Mouse (Mus musculus) lung, embryonic 15.5 days (tissue): Measurements from ENCODE around the gene Gm17455. TPM values are rescaled to one million over a fixed set of nuclear protein-coding genes. Genes with fewer than 3 reads are reported as not detected.

Source experiments
- ATAC-seq: fragments of 200-750 bp; cut with Nextera tagmentation; 2 replicates; pipeline ENCODE4 v1.8.0; 2017; ENCODE audit warnings: moderate number of reproducible peaks, borderline replicate concordance; ENCODE audit not compliant: low FRiP score, low TSS enrichment; ENCODE audit errors: extremely low read depth
- H3K27ac ChIP-seq: fragments of 300-500 bp; sonication (generic); 2 replicates; pipeline ENCODE4 v1.5.1; 2015; ENCODE audit warnings: moderate library complexity, mild to moderate bottlenecking, inconsistent platforms
- H3K27me3 ChIP-seq: fragments of 300-500 bp; sonication (generic); 2 replicates; pipeline ENCODE4 v1.6.1; 2015; ENCODE audit warnings: inconsistent platforms
- H3K36me3 ChIP-seq: fragments of 300-500 bp; sonication (generic); 2 replicates; pipeline ENCODE4 v1.6.1; 2015; ENCODE audit warnings: inconsistent platforms
- H3K4me1 ChIP-seq: fragments of 300-500 bp; sonication (generic); 2 replicates; pipeline ENCODE4 v1.6.1; 2015; ENCODE audit warnings: inconsistent platforms
- H3K4me2 ChIP-seq: fragments of 300-500 bp; sonication (generic); 2 replicates; pipeline ENCODE4 v1.6.1; 2015; ENCODE audit warnings: inconsistent platforms, mild to moderate bottlenecking, moderate library complexity
- H3K4me3 ChIP-seq: fragments of 300-500 bp; sonication (generic); 2 replicates; pipeline ENCODE4 v1.5.1; 2015; ENCODE audit warnings: mild to moderate bottlenecking, inconsistent platforms
- H3K9ac ChIP-seq: fragments of 300-500 bp; sonication (generic); 2 replicates; pipeline ENCODE4 v1.6.1; 2015; ENCODE audit warnings: inconsistent platforms
- H3K9me3 ChIP-seq: fragments of 300-500 bp; sonication (generic); 2 replicates; pipeline ENCODE4 v1.6.1; 2016; ENCODE audit warnings: inconsistent platforms
- WGBS: fragments of 180-500 bp; shearing (Covaris S2); methylation state at CpG from one replicate; pipeline ENCODE4 v1.1.7; 2015; 5-methylcytosine and 5-hydroxymethylcytosine counted together
- polyA plus RNA-seq: library from polyadenylated mRNA; unstranded; fragments of >200 nt; fragmentation: Nextera tagmentation; extraction: Ambion mirVana; gene quantifications from 2 replicates; pipeline ENCODE4 v1.2.1, GENCODE M21; 2015

Gm17455 gene
- polyA plus RNA-seq, 1 experiment from 2014 or later: 0.54 TPM

- no peak for ATAC-seq
Measured at GRCm38 (mm10) chr10:60379419-60379957, 20.0 kb upstream of the Gm17455 start.

GRCm38 (mm10) chr10:60380229-60380628 lies 19.3 kb upstream of the Gm17455 start:
- Histone ChIP-seq H3K27me3 (no peaks in the 10 kb centered on the region), H3K4me2 (no peak overlapping the region), H3K4me1 (peaks cover 16% of the 10 kb centered on the region), H3K4me3 (no peak overlapping the region), H3K9ac (no peak overlapping the region), H3K9me3 (no peaks in the 10 kb centered on the region), H3K27ac (0 out of 2 replicates have a peak overlapping the region, but pooled peaks have one; percentile 30), H3K36me3 (no peaks in the 10 kb centered on the region)
- WGBS: 65% methylated on average over 3 of the region's 3 CpGs
- no peak for ATAC-seq

More at GRCm38 (mm10) chr10:60379419-60379957, 20.0 kb upstream of the Gm17455 start:
- H3K36me3 ChIP-seq: no peaks in the 10 kb centered on the region
- no peak overlapping the region for H3K4me2 ChIP-seq
- H3K4me3 ChIP-seq: no peak overlapping the region
- WGBS: 62% methylated on average over 9 of the region's 9 CpGs
- H3K27ac ChIP-seq: peak overlapping the region; percentile 30; the same call in 1 of the 2 replicates
- no peaks in the 10 kb centered on the region for H3K9me3 ChIP-seq
- H3K4me1 ChIP-seq: peaks cover 16% of the 10 kb centered on the region
- no peak overlapping the region for H3K9ac ChIP-seq
- H3K27me3 ChIP-seq: no peaks in the 10 kb centered on the region

GRCm38 (mm10) chr10:60381142-60381925 lies 18.2 kb upstream of the Gm17455 start:
- Histone ChIP-seq H3K9ac (no peak overlapping the region), H3K27ac (peak overlapping the region; percentile 44; the same call in 1 of the 2 replicates), H3K4me1 (peaks cover 16% of the 10 kb centered on the region), H3K9me3 (no peaks in the 10 kb centered on the region), H3K27me3 (no peaks in the 10 kb centered on the region), H3K4me3 (no peak overlapping the region), H3K4me2 (no peak overlapping the region), H3K36me3 (no peaks in the 10 kb centered on the region)
- peak; percentile 31; the same call in 1 of the 2 replicates for ATAC-seq
- 59% methylated on average over 10 of the region's 10 CpGs for WGBS

- Histone ChIP-seq H3K27ac (no peak overlapping the region), H3K27me3 (no peaks in the 10 kb centered on the region), H3K9me3 (no peaks in the 10 kb centered on the region), H3K4me1 (peaks cover 7% of the 10 kb centered on the region; the same call in 1 of the 2 replicates), H3K4me3 (no peak overlapping the region), H3K36me3 (no peaks in the 10 kb centered on the region), H3K9ac (no peak overlapping the region), H3K4me2 (no peak overlapping the region)
- no peak for ATAC-seq
- WGBS: 77% methylated on average over 2 of the region's 2 CpGs
Measured at GRCm38 (mm10) chr10:60388332-60388731, 11.2 kb upstream of the Gm17455 start.

DNA sequence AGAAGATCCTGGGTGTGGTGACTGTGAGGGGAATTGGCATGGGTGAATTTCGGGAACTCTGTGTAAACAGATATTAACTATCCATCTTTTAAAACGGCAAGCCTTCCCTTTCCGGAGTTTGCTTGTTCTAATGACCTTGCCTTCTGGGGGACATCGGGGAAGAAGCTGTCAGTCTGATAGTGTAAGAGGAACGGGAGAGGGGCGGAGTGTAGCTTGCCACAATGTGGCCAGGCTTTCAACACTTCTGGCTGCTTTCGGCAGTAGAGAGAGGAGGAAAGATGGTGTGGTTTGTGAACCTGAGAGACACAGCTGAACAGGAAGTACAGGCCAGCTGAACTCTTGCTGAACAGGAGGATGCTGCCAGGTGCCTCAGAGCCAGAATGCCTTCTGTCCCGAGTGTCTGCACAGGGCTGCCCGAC lies 10.1 kb upstream of the Gm17455 start:
- ATAC-seq: no peak
- WGBS: 15% methylated on average over 9 of the region's 9 CpGs
- Histone ChIP-seq H3K9me3 (no peaks in the 10 kb centered on the region), H3K4me3 (no peak overlapping the region), H3K4me1 (peaks cover 7% of the 10 kb centered on the region; the same call in 1 of the 2 replicates), H3K36me3 (no peaks in the 10 kb centered on the region), H3K4me2 (no peak overlapping the region), H3K27ac (no peak overlapping the region), H3K27me3 (no peaks in the 10 kb centered on the region), H3K9ac (no peak overlapping the region)

DNA sequence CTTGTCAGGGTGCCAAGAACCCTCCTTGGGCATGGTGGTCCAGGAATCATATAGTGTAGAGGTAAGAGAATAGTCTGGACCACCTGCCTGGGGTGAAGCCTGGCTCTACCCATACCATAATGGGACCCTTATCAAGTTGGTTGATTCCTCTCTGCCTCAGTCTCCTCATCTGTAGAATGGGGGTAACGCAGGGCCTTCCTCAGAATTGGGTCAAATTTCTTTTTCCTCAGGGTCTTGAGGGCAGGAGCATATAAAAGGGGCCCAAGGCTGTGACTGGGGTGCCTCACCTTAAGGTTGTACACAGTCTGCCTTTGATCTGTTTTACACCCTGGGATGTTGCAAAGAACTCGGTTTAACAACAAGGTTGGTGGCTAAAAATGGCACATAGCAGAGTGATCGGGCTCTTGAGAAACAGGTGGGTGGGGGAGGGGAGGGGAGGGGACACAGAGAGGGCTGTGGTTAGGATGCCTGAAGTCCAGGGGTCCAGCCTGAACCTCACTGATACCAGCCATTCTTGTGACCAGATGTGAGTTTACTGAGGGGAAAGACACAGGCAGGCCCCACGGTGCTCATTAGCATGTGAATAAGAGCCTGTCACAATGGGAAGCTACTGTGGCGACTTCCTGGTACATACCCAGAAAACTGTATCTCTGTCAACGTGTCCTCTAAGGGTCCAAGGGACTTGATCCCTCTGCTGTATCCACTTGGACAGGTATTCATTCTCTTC lies 9.2 kb upstream of the Gm17455 start:
- no peak for ATAC-seq
- Histone ChIP-seq H3K36me3 (no peaks in the 10 kb centered on the region), H3K27me3 (no peaks in the 10 kb centered on the region), H3K4me3 (no peak overlapping the region), H3K9me3 (no peaks in the 10 kb centered on the region), H3K4me1 (peaks cover 7% of the 10 kb centered on the region; the same call in 1 of the 2 replicates), H3K4me2 (no peak overlapping the region), H3K9ac (no peak overlapping the region), H3K27ac (no peak overlapping the region)
- WGBS: 54% methylated on average over 6 of the region's 6 CpGs

GRCm38 (mm10) chr10:60390904-60391420 lies 8.6 kb upstream of the Gm17455 start:
- 55% methylated on average over 5 of the region's 5 CpGs for WGBS
- Histone ChIP-seq H3K9me3 (no peaks in the 10 kb centered on the region), H3K4me3 (no peak overlapping the region), H3K4me1 (peaks cover 7% of the 10 kb centered on the region; the same call in 1 of the 2 replicates), H3K36me3 (no peaks in the 10 kb centered on the region), H3K27me3 (no peaks in the 10 kb centered on the region), H3K4me2 (no peak overlapping the region), H3K27ac (no peak overlapping the region), H3K9ac (no peak overlapping the region)
- no peak for ATAC-seq

DNA sequence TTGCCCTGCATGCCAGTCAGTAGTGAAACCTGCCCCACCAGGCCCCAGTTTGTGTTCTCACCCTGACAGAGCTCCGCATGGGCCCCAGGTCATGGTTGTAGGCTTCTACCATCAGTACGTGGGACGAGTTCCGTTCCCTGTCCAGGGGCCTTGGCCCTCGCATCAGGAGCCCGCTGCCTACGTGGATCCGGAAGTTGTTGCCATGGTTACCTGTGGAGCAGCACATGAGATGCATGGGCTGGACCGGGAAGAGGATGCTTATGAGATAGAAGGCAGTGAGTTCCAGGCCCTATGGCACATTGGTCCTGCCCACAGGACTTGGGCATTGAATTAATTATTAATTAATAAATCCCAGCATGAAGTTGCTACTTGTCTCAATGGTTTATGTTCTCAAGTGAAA lies 7.9 kb upstream of the Gm17455 start:
- H3K9me3 ChIP-seq: no peaks in the 10 kb centered on the region
- no peak overlapping the region for H3K4me3 ChIP-seq
- peaks cover 7% of the 10 kb centered on the region; the same call in 1 of the 2 replicates for H3K4me1 ChIP-seq
- WGBS: 92% methylated on average over 9 of the region's 9 CpGs
- H3K36me3 ChIP-seq: no peaks in the 10 kb centered on the region
- ATAC-seq: no peak
- H3K27me3 ChIP-seq: no peaks in the 10 kb centered on the region
- no peak overlapping the region for H3K4me2 ChIP-seq
- H3K27ac ChIP-seq: no peak overlapping the region
- H3K9ac ChIP-seq: no peak overlapping the region

DNA sequence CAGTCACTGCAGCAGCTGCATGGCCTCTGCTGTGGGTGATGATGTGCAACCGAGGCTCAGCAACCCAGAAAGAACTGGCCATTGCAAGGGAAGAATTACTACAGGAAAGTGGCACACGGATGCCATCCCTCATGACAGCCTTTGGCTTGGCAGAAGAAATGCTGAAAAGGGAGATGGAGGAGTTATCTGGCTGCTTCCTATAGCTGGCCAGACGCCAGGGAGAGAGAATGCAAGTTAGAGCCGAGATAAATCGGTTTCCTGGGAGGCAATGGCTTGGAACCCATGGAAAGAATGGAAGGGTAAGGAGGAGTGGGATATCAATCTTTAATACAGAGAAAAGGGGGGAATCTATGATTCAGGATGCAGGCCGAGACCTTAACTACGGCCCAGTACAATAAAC lies 4.6 kb upstream of the Gm17455 start:
- Histone ChIP-seq H3K9me3 (no peaks in the 10 kb centered on the region), H3K4me2 (no peak overlapping the region), H3K27ac (no peak overlapping the region), H3K36me3 (no peaks in the 10 kb centered on the region), H3K27me3 (no peaks in the 10 kb centered on the region), H3K4me1 (no peaks in the 10 kb centered on the region), H3K4me3 (no peak overlapping the region), H3K9ac (no peak overlapping the region)
- 40% methylated on average over 7 of the region's 7 CpGs for WGBS
- ATAC-seq: no peak

DNA sequence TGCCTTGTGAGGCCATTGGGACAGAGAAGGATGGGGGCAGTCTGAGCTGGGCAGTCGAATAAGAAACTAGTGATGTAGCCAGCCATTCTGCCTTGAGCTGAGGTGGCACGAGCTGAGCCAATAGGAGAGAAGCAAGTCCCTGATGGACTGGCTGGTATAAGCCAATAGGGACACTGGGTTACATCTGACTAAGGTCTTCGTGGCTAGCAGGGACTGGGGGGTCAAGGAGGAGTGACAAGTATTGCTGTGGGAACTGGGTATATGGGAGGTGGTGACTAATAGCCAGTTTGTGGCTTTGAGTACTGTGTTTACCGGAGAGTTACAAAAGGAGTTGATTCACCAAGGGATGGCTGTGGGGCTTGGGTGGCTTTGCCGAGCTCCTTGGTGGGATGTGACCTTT lies 3.9 kb upstream of the Gm17455 start:
- WGBS: 66% methylated on average over 5 of the region's 5 CpGs
- Histone ChIP-seq H3K9me3 (no peaks in the 10 kb centered on the region), H3K4me2 (no peak overlapping the region), H3K36me3 (no peaks in the 10 kb centered on the region), H3K4me3 (no peak overlapping the region), H3K27me3 (no peaks in the 10 kb centered on the region), H3K9ac (no peak overlapping the region), H3K27ac (no peak overlapping the region), H3K4me1 (no peaks in the 10 kb centered on the region)
- ATAC-seq: no peak

DNA sequence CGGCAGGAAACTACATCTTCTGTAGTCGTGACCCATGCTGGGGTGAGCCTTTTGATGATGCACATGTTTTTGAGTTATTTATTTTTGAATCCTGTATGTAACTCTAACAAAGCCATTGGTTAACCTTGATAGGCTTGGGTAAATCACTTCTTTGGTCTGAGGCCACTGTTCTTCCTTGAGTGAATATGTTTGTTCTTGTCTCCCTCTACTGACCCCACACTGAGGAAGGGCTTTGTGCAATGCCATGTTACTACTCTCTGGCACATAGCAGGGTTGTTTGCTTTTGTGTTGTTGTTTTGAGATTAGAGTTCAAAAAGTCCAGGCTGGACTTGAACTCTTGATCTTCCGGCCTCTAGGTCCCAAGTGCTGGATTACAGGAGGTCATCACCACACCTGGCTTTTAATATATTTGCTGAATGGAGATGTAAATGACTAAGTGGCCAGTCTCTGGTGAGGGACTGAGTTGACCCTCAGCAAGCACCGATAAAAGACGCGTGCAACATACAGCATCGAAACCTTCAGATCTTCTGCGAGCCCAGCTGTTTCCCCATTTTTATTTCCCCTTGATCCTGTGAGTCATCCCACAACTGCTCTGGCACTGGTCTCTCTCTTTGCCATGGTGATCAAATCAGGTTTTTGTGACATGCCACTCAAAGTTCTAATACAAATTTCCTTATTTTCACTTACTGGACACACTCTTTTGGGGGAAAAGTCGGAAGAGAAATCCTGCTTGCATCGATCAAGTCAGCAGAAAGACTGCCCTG lies 1.3 kb upstream of the Gm17455 start:
- WGBS: 84% methylated on average over 10 of the region's 10 CpGs
- Histone ChIP-seq H3K4me3 (no peak overlapping the region), H3K4me1 (no peaks in the 10 kb centered on the region), H3K9me3 (no peaks in the 10 kb centered on the region), H3K27me3 (no peaks in the 10 kb centered on the region), H3K36me3 (no peaks in the 10 kb centered on the region), H3K4me2 (no peak overlapping the region), H3K27ac (no peak overlapping the region), H3K9ac (no peak overlapping the region)
- ATAC-seq: no peak
